Mouse (Mus musculus): ENCODE data around the gene Zfp846. TPM values are rescaled to one million over a fixed set of nuclear protein-coding genes. Genes with fewer than 3 reads are reported as not detected.

Zfp846 gene
- total and polyA plus RNA-seq, 2 experiments from 2014 or later: 8.0 to 9.4 TPM

DNA sequence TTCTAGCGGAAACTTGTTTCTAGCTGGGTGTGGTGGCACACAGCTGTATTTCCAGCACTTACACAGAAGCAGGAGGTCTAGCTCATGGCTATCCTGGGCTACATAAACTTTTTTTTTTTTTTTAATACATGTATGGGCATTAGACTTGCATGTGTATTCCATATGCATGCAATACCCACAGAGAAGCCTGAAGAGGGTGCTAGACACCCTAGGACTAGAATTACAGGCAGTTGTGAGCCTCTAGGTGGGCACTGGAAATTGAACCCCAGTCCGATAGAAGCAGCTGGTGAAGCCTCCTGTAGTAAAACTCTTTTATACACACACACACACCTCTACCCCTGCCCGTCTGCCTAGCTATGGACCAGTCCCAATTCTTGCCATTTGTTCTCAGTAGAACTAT is 72.8 kb downstream of the Zfp846 start:
- H3K27ac ChIP-seq (ENCODE audit: low read depth): no peak overlapping the region
- 86% methylated on average over 3 of the region's 3 CpGs for WGBS
- H3K4me2 ChIP-seq (ENCODE audit: low read depth, low read length): no peak overlapping the region
- no peaks in the 10 kb centered on the region for H3K9me3 ChIP-seq (replicated peaks; ENCODE audit: control insufficient read depth, low read length)
- no peak for ATAC-seq (ENCODE audit: insufficient read depth, low read depth)
- DNase-seq (ENCODE audit: low spot score): no peak
- peaks cover 29% of the 10 kb centered on the region for H3K36me3 ChIP-seq (replicated peaks; ENCODE audit: control insufficient read depth, insufficient read depth, low read length)
- H3K4me1 ChIP-seq (ENCODE audit: control insufficient read depth, insufficient read depth): peaks cover 4% of the 10 kb centered on the region; the same call in 1 of the 2 replicates
- no peaks in the 10 kb centered on the region for H3K27me3 ChIP-seq (ENCODE audit: control insufficient read depth, insufficient read depth, low read length)
- TF ChIP-seq EP300 (IDR thresholded peaks at IDR 0.05; ENCODE audit: low read depth) (no peak), CTCF (IDR thresholded peaks at IDR 0.05; ENCODE audit: low read depth) (no peak)
- no peak overlapping the region for H3K4me3 ChIP-seq (ENCODE audit: low read depth, low read length)
- no peak overlapping the region for H3K9ac ChIP-seq (replicated peaks; ENCODE audit: low read depth, low read length)

Other genes with a start within 250 kb of the Zfp846 start
- gene Olfr18, start 245.2 kb upstream of the Zfp846 start, total RNA-seq (2014; rRNA removed; ENCODE audit: low replicate concordance): not detected in 2 replicates
- gene Olfr18, start 245.2 kb upstream of the Zfp846 start, polyA plus RNA-seq (2015; fragmentation: Nextera tagmentation; extraction: Ambion mirVana): not detected in 2 replicates
- gene Zfp560, start 196.1 kb upstream of the Zfp846 start, total RNA-seq (2014; rRNA removed; ENCODE audit: low replicate concordance): 4.7 and 4.8 TPM in 2 replicates
- gene Zfp560, start 196.1 kb upstream of the Zfp846 start, polyA plus RNA-seq (2015; fragmentation: Nextera tagmentation; extraction: Ambion mirVana): 53.2 and 53.6 TPM in 2 replicates
- gene Zfp26, start 121.1 kb upstream of the Zfp846 start, total RNA-seq (2014; rRNA removed; ENCODE audit: low replicate concordance): 10.0 and 13.4 TPM in 2 replicates
- gene Zfp26, start 121.1 kb upstream of the Zfp846 start, polyA plus RNA-seq (2015; fragmentation: Nextera tagmentation; extraction: Ambion mirVana): 3.8 and 5.7 TPM in 2 replicates
- 10.4 and 13.7 TPM in 2 replicates for gene Zfp426, start 88.5 kb upstream of the Zfp846 start, total RNA-seq (2014; rRNA removed; ENCODE audit: low replicate concordance)
- gene Zfp426, start 88.5 kb upstream of the Zfp846 start, polyA plus RNA-seq (2015; fragmentation: Nextera tagmentation; extraction: Ambion mirVana): 7.9 and 9.0 TPM in 2 replicates
- 26.8 and 50.1 TPM in 2 replicates for gene Zfp266, start 59.9 kb upstream of the Zfp846 start, total RNA-seq (2014; rRNA removed; ENCODE audit: low replicate concordance)
- 25.4 and 28.7 TPM in 2 replicates for gene Zfp266, start 59.9 kb upstream of the Zfp846 start, polyA plus RNA-seq (2015; fragmentation: Nextera tagmentation; extraction: Ambion mirVana)
- 223 and 238 TPM in 2 replicates for gene Ubl5, start 61.6 kb downstream of the Zfp846 start, total RNA-seq (2014; rRNA removed; ENCODE audit: low replicate concordance)
- 389 and 407 TPM in 2 replicates for gene Ubl5, start 61.6 kb downstream of the Zfp846 start, polyA plus RNA-seq (2015; fragmentation: Nextera tagmentation; extraction: Ambion mirVana)
- 15.6 and 20.8 TPM in 2 replicates for gene Fbxl12, start 63.5 kb downstream of the Zfp846 start, total RNA-seq (2014; rRNA removed; ENCODE audit: low replicate concordance)
- 12.7 and 13.0 TPM in 2 replicates for gene Fbxl12, start 63.5 kb downstream of the Zfp846 start, polyA plus RNA-seq (2015; fragmentation: Nextera tagmentation; extraction: Ambion mirVana)
- 26.9 and 30.7 TPM in 2 replicates for gene Pin1, start 70.8 kb downstream of the Zfp846 start, total RNA-seq (2014; rRNA removed; ENCODE audit: low replicate concordance)
- 40.2 and 40.7 TPM in 2 replicates for gene Pin1, start 70.8 kb downstream of the Zfp846 start, polyA plus RNA-seq (2015; fragmentation: Nextera tagmentation; extraction: Ambion mirVana)
- gene Olfm2, start 165.1 kb downstream of the Zfp846 start, total RNA-seq (2014; rRNA removed; ENCODE audit: low replicate concordance): 3.1 TPM in 1 of 2 replicates, not detected in the other
- gene Olfm2, start 165.1 kb downstream of the Zfp846 start, polyA plus RNA-seq (2015; fragmentation: Nextera tagmentation; extraction: Ambion mirVana): 0.20 and 0.34 TPM in 2 replicates
- gene Col5a3, start 233.8 kb downstream of the Zfp846 start, total RNA-seq (2014; rRNA removed; ENCODE audit: low replicate concordance): 4.6 and 8.8 TPM in 2 replicates
- 1.4 and 1.6 TPM in 2 replicates for gene Col5a3, start 233.8 kb downstream of the Zfp846 start, polyA plus RNA-seq (2015; fragmentation: Nextera tagmentation; extraction: Ambion mirVana)
- not detected in 2 replicates for gene Rdh8, start 237.2 kb downstream of the Zfp846 start, total RNA-seq (2014; rRNA removed; ENCODE audit: low replicate concordance)
- gene Rdh8, start 237.2 kb downstream of the Zfp846 start, polyA plus RNA-seq (2015; fragmentation: Nextera tagmentation; extraction: Ambion mirVana): not detected in 2 replicates

Measured in heart, postnatal 0 days (tissue).